Mouse (Mus musculus) liver, embryonic 14.5 days (tissue): ENCODE measurements at regions not wholly inside any gene's neighbourhood (a gene's known extent, or its start where the extent isn't known, plus 50 kb on each side); places are given as distances from the start of the nearest gene placed in this dataset.

ENCODE experiments used
- CTCF ChIP-seq: IDR thresholded peaks from 2 replicates; pipeline ENCODE4 v1.5.1; 2016; ENCODE audit warnings: antibody characterized with exemption, low read depth, control low read depth
- EP300 ChIP-seq: IDR thresholded peaks from 2 replicates; pipeline ENCODE4 v1.6.1; 2016; ENCODE audit warnings: antibody characterized with exemption, low read depth

GRCm38 (mm10) chr6:127329191-127330014, 117.2 kb upstream of the Parp11 start:
- no peak for TF ChIP-seq EP300
- TF ChIP-seq CTCF: no peak
